Mouse (Mus musculus): ENCODE measurements around the gene Ptprq. TPM values are rescaled to one million over a fixed set of nuclear protein-coding genes. Genes with fewer than 3 reads are reported as not detected.

The Ptprq gene
- polyA plus RNA-seq, 1 experiment from 2014 or later = 0.10 TPM

- no peaks in the 10 kb centered on the region for H3K4me1 ChIP-seq (ENCODE audit: control insufficient read depth, insufficient read depth, low read length)
- no peak for ATAC-seq (ENCODE audit: low FRiP score)
- WGBS = 76% methylated on average over 4 of the region's 4 CpGs
- no peaks in the 10 kb centered on the region for H3K27me3 ChIP-seq (ENCODE audit: control insufficient read depth, insufficient read depth, low read length)
- DNase-seq (ENCODE audit: low spot score, missing footprints) = no peak
- no peak overlapping the region for H3K4me2 ChIP-seq
- H3K27ac ChIP-seq (ENCODE audit: low read depth, low read length) = no peak overlapping the region
- no peak overlapping the region for H3K4me3 ChIP-seq (ENCODE audit: low read depth, low read length)
- no peaks in the 10 kb centered on the region for H3K36me3 ChIP-seq (ENCODE audit: control insufficient read depth, insufficient read depth, low read length)
- H3K9ac ChIP-seq (ENCODE audit: low read length) = no peak overlapping the region
- H3K9me3 ChIP-seq (ENCODE audit: control insufficient read depth, low read length) = no peaks in the 10 kb centered on the region
Observed at GRCm38 (mm10) chr10:107668374-107669094, 51.3 kb downstream of the Ptprq start.

GRCm38 (mm10) chr10:107662372-107663065, 57.3 kb downstream of the Ptprq start:
- Histone ChIP-seq H3K4me2 (no peak overlapping the region), H3K27me3 (ENCODE audit: control insufficient read depth, insufficient read depth, low read length) (no peaks in the 10 kb centered on the region), H3K9ac (ENCODE audit: low read length) (no peak overlapping the region), H3K4me3 (ENCODE audit: low read depth, low read length) (no peak overlapping the region), H3K36me3 (ENCODE audit: control insufficient read depth, insufficient read depth, low read length) (no peaks in the 10 kb centered on the region), H3K9me3 (ENCODE audit: control insufficient read depth, low read length) (no peaks in the 10 kb centered on the region), H3K4me1 (ENCODE audit: control insufficient read depth, insufficient read depth, low read length) (no peaks in the 10 kb centered on the region), H3K27ac (ENCODE audit: low read depth, low read length) (no peak overlapping the region)
- ATAC-seq (ENCODE audit: low FRiP score) (peak; percentile 69), DNase-seq (ENCODE audit: low spot score, missing footprints) (no peak)
- WGBS = 50% methylated on average over 5 of the region's 5 CpGs

GRCm38 (mm10) chr10:107661970-107662369, 57.9 kb downstream of the Ptprq start:
- no peak overlapping the region for H3K9ac ChIP-seq (ENCODE audit: low read length)
- peak; percentile 58; the same call in 1 of the 2 replicates for ATAC-seq (ENCODE audit: low FRiP score)
- no peaks in the 10 kb centered on the region for H3K4me1 ChIP-seq (ENCODE audit: control insufficient read depth, insufficient read depth, low read length)
- no peaks in the 10 kb centered on the region for H3K36me3 ChIP-seq (ENCODE audit: control insufficient read depth, insufficient read depth, low read length)
- no peak overlapping the region for H3K4me2 ChIP-seq
- no peaks in the 10 kb centered on the region for H3K9me3 ChIP-seq (ENCODE audit: control insufficient read depth, low read length)
- WGBS = 91% methylated on average over 3 of the region's 3 CpGs
- H3K4me3 ChIP-seq (ENCODE audit: low read depth, low read length) = no peak overlapping the region
- no peaks in the 10 kb centered on the region for H3K27me3 ChIP-seq (ENCODE audit: control insufficient read depth, insufficient read depth, low read length)
- H3K27ac ChIP-seq (ENCODE audit: low read depth, low read length) = no peak overlapping the region
- no peak for DNase-seq (ENCODE audit: low spot score, missing footprints)

GRCm38 (mm10) chr10:107659141-107659540, 60.7 kb downstream of the Ptprq start:
- no peak overlapping the region for H3K4me3 ChIP-seq (ENCODE audit: low read depth, low read length)
- WGBS = 87% methylated on average over 2 of the region's 2 CpGs
- no peak for ATAC-seq (ENCODE audit: low FRiP score)
- H3K9me3 ChIP-seq (ENCODE audit: control insufficient read depth, low read length) = no peaks in the 10 kb centered on the region
- no peaks in the 10 kb centered on the region for H3K36me3 ChIP-seq (ENCODE audit: control insufficient read depth, insufficient read depth, low read length)
- no peak overlapping the region for H3K27ac ChIP-seq (ENCODE audit: low read depth, low read length)
- no peaks in the 10 kb centered on the region for H3K4me1 ChIP-seq (ENCODE audit: control insufficient read depth, insufficient read depth, low read length)
- no peak overlapping the region for H3K9ac ChIP-seq (ENCODE audit: low read length)
- no peak for DNase-seq (ENCODE audit: low spot score, missing footprints)
- no peaks in the 10 kb centered on the region for H3K27me3 ChIP-seq (ENCODE audit: control insufficient read depth, insufficient read depth, low read length)
- no peak overlapping the region for H3K4me2 ChIP-seq

- ATAC-seq (ENCODE audit: low FRiP score) = no peak
- no peaks in the 10 kb centered on the region for H3K36me3 ChIP-seq (ENCODE audit: control insufficient read depth, insufficient read depth, low read length)
Observed at GRCm38 (mm10) chr10:107649687-107650086, 70.2 kb downstream of the Ptprq start.

GRCm38 (mm10) chr10:107628104-107628503, 91.7 kb downstream of the Ptprq start:
- DNase-seq (ENCODE audit: low spot score, missing footprints) (no peak), ATAC-seq (ENCODE audit: low FRiP score) (no peak)
- no peak overlapping the region for H3K27ac ChIP-seq (ENCODE audit: low read depth, low read length)
- no peaks in the 10 kb centered on the region for H3K9me3 ChIP-seq (ENCODE audit: control insufficient read depth, low read length)
- H3K36me3 ChIP-seq (ENCODE audit: control insufficient read depth, insufficient read depth, low read length) = no peaks in the 10 kb centered on the region
- no peak overlapping the region for H3K9ac ChIP-seq (ENCODE audit: low read length)
- H3K4me3 ChIP-seq (ENCODE audit: low read depth, low read length) = no peak overlapping the region
- H3K4me1 ChIP-seq (ENCODE audit: control insufficient read depth, insufficient read depth, low read length) = no peaks in the 10 kb centered on the region
- H3K4me2 ChIP-seq = no peak overlapping the region
- H3K27me3 ChIP-seq (ENCODE audit: control insufficient read depth, insufficient read depth, low read length) = no peaks in the 10 kb centered on the region
- 87% methylated on average over 3 of the region's 3 CpGs for WGBS

More at GRCm38 (mm10) chr10:107649687-107650086, 70.2 kb downstream of the Ptprq start:
- WGBS = 88% methylated on average over 2 of the region's 2 CpGs
- H3K4me1 ChIP-seq (ENCODE audit: control insufficient read depth, insufficient read depth, low read length) = no peaks in the 10 kb centered on the region
- no peaks in the 10 kb centered on the region for H3K9me3 ChIP-seq (ENCODE audit: control insufficient read depth, low read length)
- H3K27me3 ChIP-seq (ENCODE audit: control insufficient read depth, insufficient read depth, low read length) = no peaks in the 10 kb centered on the region
- H3K27ac ChIP-seq (ENCODE audit: low read depth, low read length) = no peak overlapping the region
- no peak overlapping the region for H3K4me2 ChIP-seq
- peak; percentile 17 for DNase-seq (ENCODE audit: low spot score, missing footprints)
- no peak overlapping the region for H3K9ac ChIP-seq (ENCODE audit: low read length)
- no peak overlapping the region for H3K4me3 ChIP-seq (ENCODE audit: low read depth, low read length)

GRCm38 (mm10) chr10:107626648-107627047, 93.2 kb downstream of the Ptprq start:
- Histone ChIP-seq H3K4me3 (ENCODE audit: low read depth, low read length) (no peak overlapping the region), H3K9ac (ENCODE audit: low read length) (no peak overlapping the region), H3K9me3 (ENCODE audit: control insufficient read depth, low read length) (no peaks in the 10 kb centered on the region), H3K27ac (ENCODE audit: low read depth, low read length) (no peak overlapping the region), H3K36me3 (ENCODE audit: control insufficient read depth, insufficient read depth, low read length) (no peaks in the 10 kb centered on the region), H3K4me2 (no peak overlapping the region), H3K27me3 (ENCODE audit: control insufficient read depth, insufficient read depth, low read length) (no peaks in the 10 kb centered on the region), H3K4me1 (ENCODE audit: control insufficient read depth, insufficient read depth, low read length) (no peaks in the 10 kb centered on the region)
- DNase-seq (ENCODE audit: low spot score, missing footprints) (no peak), ATAC-seq (ENCODE audit: low FRiP score) (no peak)
- 64% methylated on average over 1 of the region's 1 CpGs for WGBS

GRCm38 (mm10) chr10:107624211-107624610, 95.6 kb downstream of the Ptprq start:
- DNase-seq (ENCODE audit: low spot score, missing footprints) (no peak), ATAC-seq (ENCODE audit: low FRiP score) (no peak)
- no peaks in the 10 kb centered on the region for H3K36me3 ChIP-seq (ENCODE audit: control insufficient read depth, insufficient read depth, low read length)
- H3K9ac ChIP-seq (ENCODE audit: low read length) = no peak overlapping the region
- H3K4me3 ChIP-seq (ENCODE audit: low read depth, low read length) = no peak overlapping the region
- H3K27ac ChIP-seq (ENCODE audit: low read depth, low read length) = no peak overlapping the region
- H3K4me1 ChIP-seq (ENCODE audit: control insufficient read depth, insufficient read depth, low read length) = no peaks in the 10 kb centered on the region
- 84% methylated on average over 4 of the region's 4 CpGs for WGBS
- no peaks in the 10 kb centered on the region for H3K27me3 ChIP-seq (ENCODE audit: control insufficient read depth, insufficient read depth, low read length)
- no peaks in the 10 kb centered on the region for H3K9me3 ChIP-seq (ENCODE audit: control insufficient read depth, low read length)
- H3K4me2 ChIP-seq = no peak overlapping the region

GRCm38 (mm10) chr10:107615460-107615859, 104.4 kb downstream of the Ptprq start:
- WGBS = 37% methylated on average over 2 of the region's 2 CpGs
- Histone ChIP-seq H3K4me1 (ENCODE audit: control insufficient read depth, insufficient read depth, low read length) (peaks cover 3% of the 10 kb centered on the region; the same call in 1 of the 2 replicates), H3K9me3 (ENCODE audit: control insufficient read depth, low read length) (no peaks in the 10 kb centered on the region), H3K9ac (ENCODE audit: low read length) (no peak overlapping the region), H3K4me2 (no peak overlapping the region), H3K27me3 (ENCODE audit: control insufficient read depth, insufficient read depth, low read length) (no peaks in the 10 kb centered on the region), H3K36me3 (ENCODE audit: control insufficient read depth, insufficient read depth, low read length) (no peaks in the 10 kb centered on the region), H3K4me3 (ENCODE audit: low read depth, low read length) (no peak overlapping the region), H3K27ac (ENCODE audit: low read depth, low read length) (no peak overlapping the region)
- DNase-seq (ENCODE audit: low spot score, missing footprints) = no peak
- no peak for ATAC-seq (ENCODE audit: low FRiP score)
